Mouse (Mus musculus) layer of hippocampus, postnatal 25 days (tissue): ENCODE measurements around the gene Gm43738. TPM values are rescaled to one million over a fixed set of nuclear protein-coding genes. Genes with fewer than 3 reads are reported as not detected.

Source experiments
- DNase-seq, 2 experiments: peaks; one replicate each; pipeline ENCODE4 v3.0.0; 2022; ENCODE audit warnings: mixed read lengths in 2 of 2, low spot score in 1 of 2; ENCODE audit errors: extremely low spot score in 1 of 2
- total RNA-seq, 2 experiments: library from RNA; stranded (reverse); gene quantifications; 2 replicates each; pipeline ENCODE4 v1.2.3; 2021

Gene Gm43738
- not detected for total RNA-seq

GRCm38 (mm10) chr3:89100811-89101210, at the start of gene Gm43738:
Gene Gm43738 (minus strand): TSS chr3:89101099.
- DNase-seq, result no peak

DNA sequence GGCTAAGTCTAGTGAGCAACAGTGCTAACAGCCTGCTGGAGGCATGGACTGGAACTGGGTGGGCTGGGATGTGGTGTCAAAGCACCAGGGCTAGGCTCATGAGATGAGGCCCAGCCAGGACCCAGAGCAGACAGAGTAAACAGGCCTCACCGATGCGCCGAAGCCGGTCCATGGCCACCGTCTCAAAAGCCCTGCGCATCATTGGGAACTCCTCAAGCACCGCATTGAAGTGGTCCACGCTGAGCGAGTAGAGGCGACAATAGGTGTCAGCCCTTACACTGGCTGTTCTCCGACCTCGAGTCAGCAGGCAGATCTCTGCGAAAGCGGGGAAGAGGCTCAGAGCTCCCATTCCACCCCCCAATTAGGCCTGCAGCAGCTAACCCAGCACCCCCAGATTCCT, 47.7 kb upstream of the Gm43738 start:
- DNase-seq, result no peak

DNA sequence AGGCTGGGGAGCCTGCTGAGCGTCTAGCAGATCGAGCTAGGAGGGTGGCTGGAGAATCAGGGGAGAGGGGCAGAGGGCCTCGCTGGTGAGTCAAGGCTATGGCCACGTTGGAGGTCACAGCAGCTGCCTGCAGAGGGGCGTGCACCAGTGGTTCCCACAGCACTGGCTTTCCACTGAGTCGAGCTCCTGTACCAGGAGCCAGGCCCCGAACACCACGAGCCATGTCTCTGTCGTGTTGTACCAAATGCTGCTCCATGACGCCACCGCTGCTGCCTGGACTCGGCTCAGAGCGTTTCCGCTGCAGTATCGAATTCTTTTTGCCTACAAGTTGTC, 47.0 kb upstream of the Gm43738 start:
- DNase-seq, result no peak

DNA sequence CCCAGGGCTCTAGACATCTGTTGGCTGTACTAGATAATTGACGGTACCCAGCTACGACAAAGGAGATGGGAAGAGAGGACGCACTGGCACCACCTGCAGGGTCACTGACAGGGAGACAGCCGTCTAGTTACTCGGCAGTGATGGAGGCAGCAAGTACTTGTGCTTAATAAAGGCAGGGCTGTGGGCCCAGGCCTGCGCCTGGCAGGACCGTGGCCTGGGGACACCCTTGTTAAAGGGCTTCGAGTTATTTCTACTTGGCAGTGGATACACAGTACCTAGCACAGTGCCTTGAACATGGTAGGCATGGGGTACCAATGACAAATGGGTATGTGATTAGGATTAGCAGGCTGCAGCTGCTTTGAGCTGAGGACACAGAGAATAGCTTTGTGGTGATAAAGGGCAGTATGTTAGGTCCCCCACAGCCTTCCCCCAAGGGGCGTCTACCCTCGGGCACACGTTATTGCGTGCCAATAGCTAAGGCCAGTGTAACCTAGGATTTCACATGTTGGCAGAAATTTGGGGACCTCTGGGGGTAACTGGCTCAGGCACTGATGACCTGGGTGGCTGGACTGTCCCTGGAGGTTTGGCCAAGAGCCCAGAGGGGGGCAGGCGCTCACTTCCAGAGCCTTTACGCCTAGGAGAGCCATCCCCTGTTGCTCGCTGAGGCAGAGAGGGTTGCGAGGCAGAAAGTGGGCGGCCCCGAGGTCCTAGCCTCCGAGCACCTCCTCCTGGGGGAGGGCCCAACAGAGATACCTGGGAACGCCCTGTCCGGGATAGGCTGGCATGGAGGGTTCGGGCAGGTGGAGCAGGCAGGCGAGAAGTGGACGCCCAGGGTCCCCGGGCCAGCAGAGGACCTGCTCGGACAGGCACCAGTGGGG, 46.4 kb upstream of the Gm43738 start:
- DNase-seq, result no peak

DNA sequence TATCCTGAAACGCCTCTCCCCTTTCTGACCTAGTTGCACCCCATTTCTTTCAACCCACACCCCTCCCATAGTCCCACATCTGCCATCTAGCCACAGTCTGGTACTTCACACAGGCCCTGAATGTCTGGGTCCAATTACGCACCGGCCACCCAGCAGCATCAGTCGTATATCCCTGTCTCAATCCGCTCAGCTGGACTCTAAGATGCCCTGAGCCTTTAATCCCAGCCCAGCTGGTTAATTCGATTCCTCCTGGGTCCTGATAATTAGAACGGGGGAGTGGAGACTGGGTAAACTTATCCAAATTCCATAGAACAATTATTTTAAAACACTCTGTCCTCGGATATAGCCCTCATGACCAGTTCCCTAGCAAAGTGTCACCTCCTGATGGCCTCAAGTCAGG, 44.7 kb upstream of the Gm43738 start:
- no peak for DNase-seq

- DNase-seq, result no peak
These were observed 43.9 kb upstream of the Gm43738 start for GRCm38 (mm10) chr3:89144821-89145220.

DNA sequence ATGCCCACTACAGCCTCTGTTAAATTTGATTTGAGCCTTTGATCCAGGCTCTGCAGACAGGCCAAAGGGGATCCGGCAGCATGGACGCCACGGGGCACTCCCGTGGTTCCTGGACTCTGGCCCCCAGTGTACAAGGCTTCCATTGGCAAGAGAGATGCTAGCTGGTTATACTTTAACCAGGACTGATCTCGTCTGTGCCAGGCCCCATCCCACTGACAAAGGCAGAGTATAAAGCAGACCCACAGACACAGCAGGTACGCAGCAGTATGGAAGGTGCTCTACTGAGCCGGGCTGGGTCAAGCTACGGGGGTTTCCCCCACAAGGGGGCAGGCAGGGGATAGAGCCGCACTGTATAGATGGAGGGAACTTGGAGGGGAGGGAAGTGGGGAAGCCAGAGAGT, 35.5 kb upstream of the Gm43738 start:
- DNase-seq, result no peak

GRCm38 (mm10) chr3:89135958-89136357, 35.1 kb upstream of the Gm43738 start, which contains the start of gene Pklr:
Gene Pklr (plus strand): TSS chr3:89136142.
- DNase-seq, result no peak

DNA sequence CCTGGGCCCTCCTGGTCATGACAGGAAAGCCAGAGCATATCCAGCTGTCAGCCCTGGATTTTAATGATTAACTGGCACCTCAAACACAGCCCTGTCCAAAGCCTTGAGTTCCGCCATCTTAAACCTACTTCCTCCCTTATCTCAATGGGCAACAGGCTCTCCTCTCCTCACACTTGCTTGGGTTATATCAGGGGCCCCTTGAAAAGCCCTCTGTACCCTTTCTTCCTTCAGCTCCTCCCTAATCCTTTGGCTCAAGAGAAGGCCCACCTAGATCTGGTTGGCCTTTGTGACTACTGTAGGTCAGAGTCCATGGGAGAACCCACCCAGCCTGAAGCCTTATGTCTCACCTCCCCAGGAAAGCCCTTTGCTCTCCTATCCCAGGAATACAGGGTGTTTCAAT, 32.9 kb upstream of the Gm43738 start:
- DNase-seq, result no peak

GRCm38 (mm10) chr3:89133063-89133450, 32.2 kb upstream of the Gm43738 start:
- DNase-seq, result no peak

DNA sequence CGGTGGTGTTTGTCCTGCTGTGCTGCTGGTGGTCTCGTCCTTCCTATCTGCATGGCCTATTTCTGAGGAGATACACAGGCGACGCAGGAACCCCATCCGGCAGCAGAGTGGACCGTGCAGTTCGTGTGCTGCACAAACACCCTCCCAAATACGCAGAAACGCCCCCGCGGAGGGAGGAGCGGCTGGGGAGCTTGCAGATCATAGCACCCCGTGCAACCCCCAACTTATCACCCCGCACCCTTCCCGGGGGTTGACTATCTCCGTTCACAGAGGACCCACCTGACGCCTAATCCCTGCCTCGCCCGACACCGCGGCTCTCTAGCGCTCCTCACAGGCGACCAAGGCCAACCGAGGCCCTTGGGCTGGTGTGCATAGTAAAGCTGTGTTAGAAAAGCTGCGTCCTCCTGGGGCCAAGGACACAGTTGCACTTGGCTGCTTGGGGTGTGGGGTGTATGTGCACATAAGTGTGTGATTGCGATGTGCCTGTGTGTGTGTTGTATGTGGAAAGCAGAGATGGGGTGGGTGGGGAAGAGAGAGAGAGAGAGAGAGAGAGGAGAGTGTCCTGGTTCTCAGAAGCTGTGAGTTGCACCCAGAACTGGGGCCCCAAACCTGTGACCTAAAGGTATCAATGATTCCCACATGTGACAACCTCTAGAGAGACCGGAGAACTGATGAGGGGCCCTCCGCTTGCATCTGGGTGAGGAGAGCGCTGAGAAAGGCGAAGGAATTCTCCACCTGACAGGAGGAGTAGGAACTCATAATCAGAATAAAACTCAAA, 31.6 kb upstream of the Gm43738 start:
- peak; percentile 47 to 48 for DNase-seq

GRCm38 (mm10) chr3:89131816-89132215, 30.9 kb upstream of the Gm43738 start:
- DNase-seq, result no peak

DNA sequence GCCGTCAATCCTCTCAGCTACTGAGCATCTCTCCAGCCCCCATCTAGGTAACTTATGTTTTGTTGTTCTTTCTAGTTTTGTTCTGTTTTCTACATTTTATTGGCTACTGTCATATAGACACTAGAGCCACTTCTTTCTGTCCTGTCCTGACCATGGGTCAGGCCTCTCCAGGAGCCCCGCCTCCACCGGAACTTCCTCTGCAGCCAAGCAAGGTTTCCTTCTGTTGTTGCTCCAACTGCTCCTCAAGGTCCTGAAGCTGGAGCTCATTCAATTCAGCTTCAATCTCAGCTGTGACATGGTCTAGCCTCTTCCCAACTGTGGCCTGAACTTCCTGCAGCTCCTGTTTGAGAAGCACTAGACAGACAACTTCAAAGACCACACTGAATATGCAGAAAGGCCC, 29.0 kb upstream of the Gm43738 start:
- no peak for DNase-seq

DNA sequence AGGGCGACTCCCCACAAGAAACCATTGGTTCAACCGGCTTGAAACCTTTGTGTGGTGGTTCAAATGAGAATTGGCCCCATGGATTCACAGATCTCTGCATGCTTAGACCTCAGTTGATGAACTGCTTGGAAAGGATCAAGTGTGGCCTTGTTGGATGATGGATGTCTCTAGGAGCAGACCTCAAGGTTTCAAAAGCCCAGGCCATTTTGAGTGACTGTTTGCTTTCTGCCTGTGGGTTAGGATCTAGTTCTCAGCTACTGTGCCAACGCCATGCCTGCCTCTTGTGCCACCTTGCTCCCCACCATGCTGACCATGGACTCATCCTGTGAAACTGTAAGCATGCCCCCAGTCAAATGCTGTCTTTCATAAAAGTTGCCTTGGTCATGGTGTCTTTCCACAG, 25.1 kb upstream of the Gm43738 start:
- DNase-seq, result no peak

GRCm38 (mm10) chr3:89124241-89124640, 23.3 kb upstream of the Gm43738 start:
- no peak for DNase-seq

- no peak for DNase-seq
These were observed 22.4 kb upstream of the Gm43738 start for GRCm38 (mm10) chr3:89123313-89123712.

DNA sequence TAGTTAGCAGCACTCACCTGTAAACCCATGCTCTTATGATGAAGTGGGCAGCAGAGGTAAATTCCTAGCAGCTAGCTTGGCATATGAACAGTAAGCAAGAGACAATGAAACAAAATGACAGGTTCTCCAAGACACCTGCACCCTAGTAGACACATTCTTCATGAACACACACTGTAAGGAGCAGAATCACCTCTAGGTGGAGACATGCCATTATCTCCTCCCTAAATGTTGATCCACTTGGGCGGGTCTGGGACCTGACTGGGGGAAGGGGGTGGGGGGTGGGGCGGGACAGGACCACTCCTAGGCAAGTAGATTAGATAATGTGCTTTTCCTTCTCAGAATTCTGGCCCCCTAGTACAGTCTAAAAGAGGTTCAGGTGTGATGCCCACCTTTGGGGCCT, 14.6 kb upstream of the Gm43738 start:
- no peak for DNase-seq

GRCm38 (mm10) chr3:89113058-89113457, 12.2 kb upstream of the Gm43738 start:
- no peak for DNase-seq

GRCm38 (mm10) chr3:89108146-89108545, 7.2 kb upstream of the Gm43738 start:
- DNase-seq, result no peak

DNA sequence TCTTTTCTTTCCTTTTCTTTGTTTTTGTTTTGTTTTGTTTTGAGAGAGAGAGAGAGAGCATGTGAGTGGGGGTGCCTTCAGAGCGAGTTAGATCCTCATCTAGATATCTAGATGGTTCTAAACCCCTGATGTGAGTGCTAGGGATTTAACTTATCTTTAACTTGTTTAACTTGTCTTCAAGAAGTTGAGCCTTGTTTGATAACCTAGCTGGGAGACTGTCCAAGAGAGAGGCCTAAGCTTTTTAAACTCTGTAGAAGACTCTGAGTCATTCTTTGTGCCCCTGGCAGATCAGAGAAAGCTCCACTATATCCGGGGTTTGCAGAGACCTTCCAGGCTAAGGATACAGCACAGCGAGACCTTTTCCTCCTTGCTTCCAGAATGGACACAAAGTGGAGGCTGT, 6.6 kb upstream of the Gm43738 start:
- no peak for DNase-seq

GRCm38 (mm10) chr3:89106881-89107280, 6.0 kb upstream of the Gm43738 start:
- DNase-seq, result no peak

- no peak for DNase-seq
These were observed 2.3 kb upstream of the Gm43738 start for GRCm38 (mm10) chr3:89103291-89103595.
